8 mouse cellular contexts compared by ENCODE assay signal in genomic region chr13:101759281-101759871, GRCm38 (mm10). TPM values are rescaled to one million over a fixed set of nuclear protein-coding genes. Genes with fewer than 3 reads are reported as not detected.
DNase-seq lines count a peak whose midpoint lies in the region; ATAC-seq and TF ChIP-seq lines count a peak whose summit lies in the region.
"Had no signal": no experiment of that assay in that cellular context is flagged by ENCODE, and none has a peak within 500 bp of the region (broad histone marks: within the 10 kb centered on the region; RNA-seq: fewer than 3 reads in every experiment).

No protein-coding gene starts in this region.

- TF ChIP-seq CTCF in lung, embryonic 14.5 days (IDR thresholded peaks at IDR 0.05; ENCODE audit: low read depth) = no peak
- TF ChIP-seq CTCF in ES-Bruce4 (IDR thresholded peaks at IDR 0.05; ENCODE audit: low read depth, low read length) = no peak

- no peak overlapping the region for H3K9ac ChIP-seq in lung, embryonic 14.5 days
- no peak overlapping the region for H3K9ac ChIP-seq in ES-Bruce4 (ENCODE audit: low read depth, poor library complexity, severe bottlenecking)
- H3K9ac ChIP-seq in embryonic facial prominence, embryonic 14.5 days (ENCODE audit: low read depth, low read length) = no peak overlapping the region
- no peak overlapping the region for H3K9ac ChIP-seq in midbrain, embryonic 15.5 days

- peak; percentile 40 for DNase-seq in lung, embryonic 14.5 days
- no peak for DNase-seq in lung, adult 18-20 months
- DNase-seq in embryonic facial prominence, embryonic 14.5 days (ENCODE audit: low spot score) = no peak
- DNase-seq in urinary bladder, postnatal 36 days (ENCODE audit: low spot score in 2 of 2) = no peak
- DNase-seq in left cerebral cortex, postnatal 25 days (ENCODE audit: low spot score in 2 of 2) = no peak
- DNase-seq: right cerebral cortex, postnatal 25 days had no signal

- intact Hi-C loops in left cerebral cortex, postnatal 25 days (cut with DNase I) = no loop called here

- TF ChIP-seq EP300 in ES-Bruce4 (IDR thresholded peaks at IDR 0.05; ENCODE audit: insufficient read depth, low read depth, low read length) = no peak

- no peak for TF ChIP-seq POLR2A in ES-Bruce4 (IDR thresholded peaks at IDR 0.05; ENCODE audit: insufficient read depth, low read length)

- H3K27ac ChIP-seq in lung, embryonic 14.5 days (ENCODE audit: low read depth) = peak overlapping the region; percentile 65; the same call in 1 of the 2 replicates
- 0 out of 2 replicates have a peak overlapping the region, but pooled peaks have one; percentile 6 for H3K27ac ChIP-seq in ES-Bruce4 (ENCODE audit: insufficient read depth, low read length)
- H3K27ac ChIP-seq in embryonic facial prominence, embryonic 14.5 days (replicated peaks; ENCODE audit: low read depth, low read length) = peak overlapping the region; percentile 52
- peak overlapping the region; percentile 12; the same call in 1 of the 2 replicates for H3K27ac ChIP-seq in midbrain, embryonic 15.5 days

- 19% methylated on average over 3 of the region's 3 CpGs for WGBS in lung, embryonic 14.5 days
- 23% methylated on average over 3 of the region's 3 CpGs for WGBS in embryonic facial prominence, embryonic 14.5 days
- 17% methylated on average over 3 of the region's 3 CpGs for WGBS in midbrain, embryonic 15.5 days

- no peak overlapping the region for H3K4me3 ChIP-seq in lung, embryonic 14.5 days (ENCODE audit: low read depth, low read length)
- no peak overlapping the region for H3K4me3 ChIP-seq in ES-Bruce4 (ENCODE audit: low read depth, low read length)
- no peak overlapping the region for H3K4me3 ChIP-seq in embryonic facial prominence, embryonic 14.5 days (ENCODE audit: low read depth, low read length)
- no peak overlapping the region for H3K4me3 ChIP-seq in midbrain, embryonic 15.5 days

- ATAC-seq in lung, embryonic 14.5 days (ENCODE audit: insufficient read depth) = no peak
- no peak for ATAC-seq in embryonic facial prominence, embryonic 14.5 days (ENCODE audit: low read depth)
- no peak for ATAC-seq in midbrain, embryonic 15.5 days (replicated peaks)

- peak overlapping the region; percentile 21; the same call in 1 of the 2 replicates for H3K4me2 ChIP-seq in lung, embryonic 14.5 days
- 0 out of 2 replicates have a peak overlapping the region, but pooled peaks have one; percentile 26 for H3K4me2 ChIP-seq in embryonic facial prominence, embryonic 14.5 days (ENCODE audit: low read depth, low read length)
- H3K4me2 ChIP-seq in midbrain, embryonic 15.5 days = peak overlapping the region; percentile 0; the same call in 1 of the 2 replicates

- peaks cover 17% of the 10 kb centered on the region; the same call in 1 of the 2 replicates for H3K36me3 ChIP-seq in lung, embryonic 14.5 days (ENCODE audit: insufficient read depth)
- H3K36me3 ChIP-seq in ES-Bruce4 (ENCODE audit: control insufficient read depth, insufficient read depth, low read length, poor library complexity, severe bottlenecking) = no peaks in the 10 kb centered on the region
- peaks cover 25% of the 10 kb centered on the region for H3K36me3 ChIP-seq in embryonic facial prominence, embryonic 14.5 days (ENCODE audit: control insufficient read depth, insufficient read depth, low read length)
- peaks cover 10% of the 10 kb centered on the region; the same call in 1 of the 2 replicates for H3K36me3 ChIP-seq in midbrain, embryonic 15.5 days (replicated peaks)

- H3K4me1 ChIP-seq in lung, embryonic 14.5 days (ENCODE audit: insufficient read depth) = peaks cover 39% of the 10 kb centered on the region
- H3K4me1 ChIP-seq in ES-Bruce4 (ENCODE audit: control insufficient read depth, insufficient read depth, low read length) = peaks cover 21% of the 10 kb centered on the region
- H3K4me1 ChIP-seq in embryonic facial prominence, embryonic 14.5 days (ENCODE audit: control insufficient read depth, insufficient read depth, low read length) = peaks cover 49% of the 10 kb centered on the region
- H3K4me1 ChIP-seq in midbrain, embryonic 15.5 days = peaks cover 56% of the 10 kb centered on the region

- no peaks in the 10 kb centered on the region for H3K9me3 ChIP-seq in lung, embryonic 14.5 days (ENCODE audit: low read depth, low read length)
- H3K9me3 ChIP-seq in ES-Bruce4 (replicated peaks; ENCODE audit: control insufficient read depth, insufficient read depth, low read length, poor library complexity, severe bottlenecking) = no peaks in the 10 kb centered on the region
- no peaks in the 10 kb centered on the region for H3K9me3 ChIP-seq in embryonic facial prominence, embryonic 14.5 days (ENCODE audit: control insufficient read depth, low read length)
- H3K9me3 ChIP-seq in midbrain, embryonic 15.5 days = no peaks in the 10 kb centered on the region

- H3K27me3 ChIP-seq in lung, embryonic 14.5 days (ENCODE audit: insufficient read depth, low read length) = no peaks in the 10 kb centered on the region
- no peaks in the 10 kb centered on the region for H3K27me3 ChIP-seq in ES-Bruce4 (ENCODE audit: control insufficient read depth, insufficient read depth, low read length, poor library complexity, severe bottlenecking)
- H3K27me3 ChIP-seq in embryonic facial prominence, embryonic 14.5 days (replicated peaks; ENCODE audit: control insufficient read depth, insufficient read depth, low read length) = no peaks in the 10 kb centered on the region
- no peaks in the 10 kb centered on the region for H3K27me3 ChIP-seq in midbrain, embryonic 15.5 days (replicated peaks)

RNA-seq across cellular contexts. Expression of gene Pik3r1, which starts 8.6 kb away (rescaled TPM):
- polyA plus RNA-seq in lung, embryonic 14.5 days (2014; fragmentation: Nextera tagmentation; extraction: Ambion mirVana) = 33.4 and 36.5 TPM in 2 replicates
- polyA plus RNA-seq in ES-Bruce4 (2011; ENCODE audit: insufficient read depth, insufficient read length, low read depth, missing spikeins) = 7.2 and 7.5 TPM in 2 replicates
- polyA plus RNA-seq in embryonic facial prominence, embryonic 14.5 days (2014; fragmentation: Nextera tagmentation; extraction: Ambion mirVana) = 45.9 and 49.1 TPM in 2 replicates
- 42.2 and 48.8 TPM in 2 replicates for polyA plus RNA-seq in midbrain, embryonic 15.5 days (2015; fragmentation: Nextera tagmentation; extraction: Ambion mirVana)
- total RNA-seq in left cerebral cortex, postnatal 25 days (2021) = 100 to 1,000 TPM; 144 to 146 TPM

Comparison
In these comparisons a context has a peak if more than half of its experiments do, and no peak if none do; other contexts are left out.
1. H3K27ac ChIP-seq: peak in every context shown above with its lines; median percentile 65 in lung, embryonic 14.5 days; 52 in embryonic facial prominence, embryonic 14.5 days; 12 in midbrain, embryonic 15.5 days; 6 in ES-Bruce4.